Mouse (Mus musculus) intestine, postnatal 0 days (tissue): ENCODE measurements around the gene Gm5580. TPM values are rescaled to one million over a fixed set of nuclear protein-coding genes. Genes with fewer than 3 reads are reported as not detected.
"Not testable (repeated sequence)": the region's sequence is repeated elsewhere in the genome, so short reads cannot be mapped to it uniquely, and the experiment has no call there.

Experiments used
- ATAC-seq: fragments of 200-750 bp; cut with Nextera tagmentation; 2 replicates; pipeline ENCODE4 v1.8.0; 2017; ENCODE audit warnings: mild to moderate bottlenecking, moderate TSS enrichment, moderate library complexity
- H3K27ac ChIP-seq: fragments of 300-500 bp; sonication (generic); 2 replicates; pipeline ENCODE4 v1.5.1; 2014; ENCODE audit warnings: mild to moderate bottlenecking, low read depth, low read length, moderate library complexity
- H3K27me3 ChIP-seq: fragments of 300-500 bp; sonication (generic); replicated peaks from 2 replicates; pipeline ENCODE4 v1.6.1; 2014; ENCODE audit warnings: low read length, mixed read lengths; ENCODE audit not compliant: control insufficient read depth, insufficient read depth
- H3K36me3 ChIP-seq: fragments of 300-500 bp; sonication (generic); 2 replicates; pipeline ENCODE4 v1.6.1; 2014; ENCODE audit warnings: mild to moderate bottlenecking, moderate library complexity; ENCODE audit not compliant: control insufficient read depth, insufficient read depth
- H3K4me1 ChIP-seq: fragments of 300-500 bp; sonication (generic); replicated peaks from 2 replicates; pipeline ENCODE4 v1.6.1; 2014; ENCODE audit warnings: antibody characterized with exemption, low read length, mixed read lengths; ENCODE audit not compliant: control insufficient read depth, insufficient read depth
- H3K4me2 ChIP-seq: fragments of 300-500 bp; sonication (generic); replicated peaks from 2 replicates; pipeline ENCODE4 v1.6.1; 2014; ENCODE audit warnings: low read depth, mild to moderate bottlenecking, moderate library complexity
- H3K4me3 ChIP-seq: fragments of 300-500 bp; sonication (generic); 2 replicates; pipeline ENCODE4 v1.5.1; 2014; ENCODE audit warnings: low read depth, low read length
- H3K9ac ChIP-seq: fragments of 300-500 bp; sonication (generic); 2 replicates; pipeline ENCODE4 v1.6.1; 2014; ENCODE audit warnings: mild to moderate bottlenecking, low read depth, low read length
- H3K9me3 ChIP-seq: fragments of 300-500 bp; sonication (generic); 2 replicates; pipeline ENCODE4 v1.6.1; 2016; ENCODE audit warnings: mixed run types; ENCODE audit not compliant: control insufficient read depth
- CTCF ChIP-seq: sonication (generic); IDR thresholded peaks from 2 replicates; pipeline ENCODE4 v1.5.1; 2016; ENCODE audit warnings: low read depth, mild to moderate bottlenecking, control low read depth, antibody characterized with exemption, moderate library complexity
- WGBS: fragments of 180-500 bp; shearing (Covaris S2); extraction: QIAGEN DNeasy Blood & Tissue Kit; methylation state at CpG from one replicate; pipeline ENCODE4 v1.1.7; 2014; 5-methylcytosine and 5-hydroxymethylcytosine counted together
- polyA plus RNA-seq: library from polyadenylated mRNA; unstranded; fragments of >200 nt; fragmentation: Nextera tagmentation; extraction: Ambion mirVana; gene quantifications from 2 replicates; pipeline ENCODE4 v1.2.1, GENCODE M21; 2015

Gene Gm5580
- polyA plus RNA-seq, 1 experiment from 2014 or later, result 0.35 TPM

- H3K4me1 ChIP-seq, result no peaks in the 10 kb centered on the region
- H3K36me3 ChIP-seq, result no peaks in the 10 kb centered on the region
- H3K9me3 ChIP-seq, result no peaks in the 10 kb centered on the region
- no peak for ATAC-seq
- 27% methylated on average over 3 of the region's 3 CpGs for WGBS
- no peaks in the 10 kb centered on the region for H3K27me3 ChIP-seq
- H3K9ac ChIP-seq, result no peak overlapping the region
- TF ChIP-seq CTCF, result no peak
- H3K4me2 ChIP-seq, result no peak overlapping the region
- no peak overlapping the region for H3K27ac ChIP-seq
- H3K4me3 ChIP-seq, result no peak overlapping the region
Observed at GRCm38 (mm10) chr6:116554952-116555351, 4.0 kb downstream of the Gm5580 start.

GRCm38 (mm10) chr6:116569834-116570233 lies 18.9 kb downstream of the Gm5580 start:
- TF ChIP-seq CTCF, result peak; percentile 84
- Histone ChIP-seq H3K9ac (no peak overlapping the region), H3K27ac (no peak overlapping the region), H3K4me2 (no peak overlapping the region), H3K4me1 (no peaks in the 10 kb centered on the region), H3K9me3 (no peaks in the 10 kb centered on the region), H3K36me3 (no peaks in the 10 kb centered on the region), H3K27me3 (no peaks in the 10 kb centered on the region), H3K4me3 (no peak overlapping the region)
- ATAC-seq, result no peak
- WGBS, result 37% methylated on average over 3 of the region's 3 CpGs

- Histone ChIP-seq H3K4me2 (no peak within 1 kb of the TSS), H3K9ac (no peak within 1 kb of the TSS), H3K4me3 (no peak within 1 kb of the TSS), H3K27me3 (no peaks in the 10 kb centered on the region), H3K4me1 (no peaks in the 10 kb centered on the region), H3K27ac (no peak within 1 kb of the TSS), H3K36me3 (no peaks in the 10 kb centered on the region), H3K9me3 (no peaks in the 10 kb centered on the region)
- 72% methylated on average over 4 of the region's 4 CpGs for WGBS
- ATAC-seq, result no peak
- TF ChIP-seq CTCF, result no peak
Observed at GRCm38 (mm10) chr6:116584095-116584494, 33.2 kb downstream of the Gm5580 start, which contains the start of gene Olfr215. Gene Olfr215 (minus strand): TSS chr6:116584195.

GRCm38 (mm10) chr6:116600969-116601368 lies 50.0 kb downstream of the Gm5580 start:
- H3K9me3 ChIP-seq, H3K27me3 ChIP-seq, H3K4me2 ChIP-seq, H3K9ac ChIP-seq, H3K36me3 ChIP-seq, H3K4me1 ChIP-seq, H3K4me3 ChIP-seq, ATAC-seq, H3K27ac ChIP-seq: not testable (repeated sequence)

Other genes with a start within 250 kb of the Gm5580 start
- 29.4 and 31.5 TPM in 2 replicates for gene March8, start 213.1 kb upstream of the Gm5580 start, polyA plus RNA-seq
- gene Alox5, start 90.0 kb upstream of the Gm5580 start, polyA plus RNA-seq, result 0.43 and 0.48 TPM in 2 replicates
- not detected in 2 replicates for gene Olfr211, start 62.0 kb upstream of the Gm5580 start, polyA plus RNA-seq
- gene Olfr212, start 44.6 kb upstream of the Gm5580 start, polyA plus RNA-seq, result 0.05 TPM in 1 of 2 replicates, not detected in the other
- not detected in 2 replicates for gene Olfr213, start 12.7 kb upstream of the Gm5580 start, polyA plus RNA-seq
- not detected in 2 replicates for gene Olfr214, start 3.1 kb downstream of the Gm5580 start, polyA plus RNA-seq
- gene Olfr215, start 33.1 kb downstream of the Gm5580 start, polyA plus RNA-seq, result not detected in 2 replicates
- 41.8 and 43.3 TPM in 2 replicates for gene Zfp422, start 77.9 kb downstream of the Gm5580 start, polyA plus RNA-seq
- gene Depp1, start 99.5 kb downstream of the Gm5580 start, polyA plus RNA-seq, result 11.2 and 13.0 TPM in 2 replicates
- 6.4 and 6.7 TPM in 2 replicates for gene Rassf4, start 122.8 kb downstream of the Gm5580 start, polyA plus RNA-seq
- 0.01 TPM in 1 of 2 replicates, not detected in the other for gene Tmem72, start 165.8 kb downstream of the Gm5580 start, polyA plus RNA-seq